Mouse (Mus musculus) ES-Bruce4 (cell line): ENCODE data around the gene Ttll5. TPM values are rescaled to one million over a fixed set of nuclear protein-coding genes. Genes with fewer than 3 reads are reported as not detected.

Experiments
- H3K27ac ChIP-seq: 2 replicates; pipeline ENCODE4 v1.5.1; 2012; ENCODE audit warnings: low read length, inconsistent platforms; ENCODE audit not compliant: insufficient read depth
- H3K27me3 ChIP-seq: 2 replicates; pipeline ENCODE4 v1.6.1; 2012; ENCODE audit warnings: mild to moderate bottlenecking, low read length, inconsistent platforms; ENCODE audit not compliant: control insufficient read depth, poor library complexity, insufficient read depth, severe bottlenecking
- H3K36me3 ChIP-seq: 2 replicates; pipeline ENCODE4 v1.6.1; 2012; ENCODE audit warnings: inconsistent platforms, mild to moderate bottlenecking, low read length, moderate library complexity; ENCODE audit not compliant: control insufficient read depth, poor library complexity, insufficient read depth, severe bottlenecking
- H3K4me1 ChIP-seq: one replicate; pipeline ENCODE4 v1.8.1; 2011; ENCODE audit warnings: low read length; ENCODE audit not compliant: control insufficient read depth, insufficient read depth
- H3K4me3 ChIP-seq: 2 replicates; pipeline ENCODE4 v1.5.1; 2011; ENCODE audit warnings: low read depth, mild to moderate bottlenecking, low read length
- H3K9ac ChIP-seq: 2 replicates; pipeline ENCODE4 v1.6.1; 2012; ENCODE audit warnings: low read depth, mild to moderate bottlenecking, inconsistent platforms; ENCODE audit not compliant: poor library complexity, severe bottlenecking
- H3K9me3 ChIP-seq: replicated peaks from 2 replicates; pipeline ENCODE4 v1.6.1; 2012; ENCODE audit warnings: mild to moderate bottlenecking, low read length, inconsistent platforms; ENCODE audit not compliant: control insufficient read depth, poor library complexity, insufficient read depth, severe bottlenecking
- CTCF ChIP-seq: IDR thresholded peaks from one replicate; pipeline ENCODE4 v1.8.1; 2011; ENCODE audit warnings: low read depth, low read length
- EP300 ChIP-seq: IDR thresholded peaks from 2 replicates; pipeline ENCODE4 v1.6.1; 2011; ENCODE audit warnings: low read depth, low read length; ENCODE audit not compliant: insufficient read depth
- POLR2A ChIP-seq: IDR thresholded peaks from one replicate; pipeline ENCODE4 v1.8.1; 2011; ENCODE audit warnings: low read length; ENCODE audit not compliant: insufficient read depth
- polyA plus RNA-seq: library from polyadenylated mRNA; stranded (reverse); fragments of >200 nt; gene quantifications from 2 replicates; pipeline ENCODE4 v1.2.4, GENCODE M21; 2011; ENCODE audit warnings: low read depth; ENCODE audit not compliant: missing spikeins, insufficient read depth, insufficient read length

The Ttll5 gene
- polyA plus RNA-seq, 1 experiment = 19.4 TPM

- Histone ChIP-seq H3K4me1 (no peaks in the 10 kb centered on the region), H3K36me3 (no peaks in the 10 kb centered on the region), H3K9ac (no peak overlapping the region), H3K27ac (no peak overlapping the region), H3K9me3 (no peaks in the 10 kb centered on the region), H3K27me3 (no peaks in the 10 kb centered on the region), H3K4me3 (no peak overlapping the region)
- TF ChIP-seq EP300 = no peak
- no peak for TF ChIP-seq POLR2A
- TF ChIP-seq CTCF = no peak
Measured at GRCm38 (mm10) chr12:86055306-86055705, 230.8 kb downstream of the Ttll5 start.

- Histone ChIP-seq H3K36me3 (no peaks in the 10 kb centered on the region), H3K27ac (no peak overlapping the region), H3K4me3 (no peak overlapping the region), H3K9me3 (no peaks in the 10 kb centered on the region), H3K4me1 (no peaks in the 10 kb centered on the region), H3K27me3 (no peaks in the 10 kb centered on the region), H3K9ac (no peak overlapping the region)
- no peak for TF ChIP-seq EP300
- no peak for TF ChIP-seq POLR2A
- TF ChIP-seq CTCF = no peak
Measured at GRCm38 (mm10) chr12:86056976-86057375, 232.5 kb downstream of the Ttll5 start.

- no peaks in the 10 kb centered on the region for H3K4me1 ChIP-seq
- no peak overlapping the region for H3K4me3 ChIP-seq
- no peaks in the 10 kb centered on the region for H3K27me3 ChIP-seq
- H3K36me3 ChIP-seq = no peaks in the 10 kb centered on the region
- H3K9ac ChIP-seq = no peak overlapping the region
- TF ChIP-seq EP300 (no peak), POLR2A (no peak), CTCF (no peak)
- H3K9me3 ChIP-seq = no peaks in the 10 kb centered on the region
- H3K27ac ChIP-seq = no peak overlapping the region
Measured at GRCm38 (mm10) chr12:86057516-86057915, 233.1 kb downstream of the Ttll5 start.

- TF ChIP-seq EP300 = no peak
- TF ChIP-seq POLR2A = no peak
- no peak for TF ChIP-seq CTCF
- Histone ChIP-seq H3K36me3 (no peaks in the 10 kb centered on the region), H3K27ac (no peak overlapping the region), H3K9ac (no peak overlapping the region), H3K9me3 (no peaks in the 10 kb centered on the region), H3K4me3 (no peak overlapping the region), H3K4me1 (no peaks in the 10 kb centered on the region), H3K27me3 (no peaks in the 10 kb centered on the region)
Measured at GRCm38 (mm10) chr12:86059341-86059740, 234.9 kb downstream of the Ttll5 start.

- Histone ChIP-seq H3K27ac (no peak overlapping the region), H3K27me3 (no peaks in the 10 kb centered on the region), H3K4me1 (no peaks in the 10 kb centered on the region), H3K9ac (no peak overlapping the region), H3K36me3 (no peaks in the 10 kb centered on the region), H3K4me3 (no peak overlapping the region), H3K9me3 (no peaks in the 10 kb centered on the region)
- no peak for TF ChIP-seq CTCF
- TF ChIP-seq POLR2A = no peak
- no peak for TF ChIP-seq EP300
Measured at GRCm38 (mm10) chr12:86064796-86065195, 240.3 kb downstream of the Ttll5 start.

- no peaks in the 10 kb centered on the region for H3K36me3 ChIP-seq
- H3K9ac ChIP-seq = no peak overlapping the region
- H3K27ac ChIP-seq = no peak overlapping the region
Measured at GRCm38 (mm10) chr12:86071432-86071831, 247.0 kb downstream of the Ttll5 start.

More at GRCm38 (mm10) chr12:86071432-86071831, 247.0 kb downstream of the Ttll5 start:
- no peak for TF ChIP-seq CTCF
- no peak for TF ChIP-seq POLR2A
- no peak for TF ChIP-seq EP300
- H3K4me3 ChIP-seq = no peak overlapping the region
- no peaks in the 10 kb centered on the region for H3K9me3 ChIP-seq
- H3K27me3 ChIP-seq = no peaks in the 10 kb centered on the region
- H3K4me1 ChIP-seq = no peaks in the 10 kb centered on the region
